Mouse (Mus musculus): ENCODE results near the gene Patj.

- TF ChIP-seq EP300 (IDR thresholded peaks at IDR 0.05; ENCODE audit: low read depth in 1 of 2, low read length in 2 of 2) = no peak
- no peak for TF ChIP-seq ZKSCAN1 (IDR thresholded peaks at IDR 0.05; ENCODE audit: low read depth, low read length)
- no peak for TF ChIP-seq GABPA (IDR thresholded peaks at IDR 0.05; ENCODE audit: low read depth, low read length)
Measured at GRCm38 (mm10) chr4:98610501-98610900, 214.9 kb downstream of the Patj start.
